Mouse (Mus musculus): ENCODE results near the gene Rae1. TPM values are rescaled to one million over a fixed set of nuclear protein-coding genes. Genes with fewer than 3 reads are reported as not detected.
A peak's percentile ranks its signal among the peaks of the same experiment; 100 is the strongest.

Gene Rae1
- polyA plus RNA-seq, 1 experiment from 2014 or later: 134 TPM

GRCm38 (mm10) chr2:172978131-172978633 lies 21.7 kb upstream of the Rae1 start:
- Histone ChIP-seq H3K27ac (ENCODE audit: low read depth, low read length) (no peak overlapping the region), H3K27me3 (ENCODE audit: control insufficient read depth, insufficient read depth, low read length) (no peaks in the 10 kb centered on the region), H3K9ac (ENCODE audit: low read depth, low read length) (no peak overlapping the region), H3K4me1 (replicated peaks; ENCODE audit: control insufficient read depth, insufficient read depth, low read length) (peaks cover 2% of the 10 kb centered on the region; the same call in 1 of the 2 replicates), H3K9me3 (ENCODE audit: control insufficient read depth, low read length) (no peaks in the 10 kb centered on the region), H3K4me3 (ENCODE audit: low read depth, low read length) (no peak overlapping the region), H3K4me2 (replicated peaks; ENCODE audit: low read depth, low read length) (no peak overlapping the region), H3K36me3 (ENCODE audit: control insufficient read depth, insufficient read depth, low read length) (no peaks in the 10 kb centered on the region)
- 59% methylated on average over 4 of the region's 4 CpGs for WGBS
- no peak for ATAC-seq (ENCODE audit: low FRiP score)
- no peak for DNase-seq (ENCODE audit: low spot score)

- Histone ChIP-seq H3K4me3 (ENCODE audit: low read depth, low read length) (no peak overlapping the region), H3K36me3 (ENCODE audit: control insufficient read depth, insufficient read depth, low read length) (no peaks in the 10 kb centered on the region), H3K4me1 (replicated peaks; ENCODE audit: control insufficient read depth, insufficient read depth, low read length) (no peaks in the 10 kb centered on the region), H3K27me3 (ENCODE audit: control insufficient read depth, insufficient read depth, low read length) (no peaks in the 10 kb centered on the region), H3K9me3 (ENCODE audit: control insufficient read depth, low read length) (no peaks in the 10 kb centered on the region), H3K27ac (ENCODE audit: low read depth, low read length) (no peak overlapping the region), H3K9ac (ENCODE audit: low read depth, low read length) (no peak overlapping the region), H3K4me2 (replicated peaks; ENCODE audit: low read depth, low read length) (no peak overlapping the region)
- DNase-seq (ENCODE audit: low spot score): no peak
- ATAC-seq (ENCODE audit: low FRiP score): no peak
- WGBS: 87% methylated on average over 42 of the region's 43 CpGs
Measured at GRCm38 (mm10) chr2:172979666-172980345, 20.1 kb upstream of the Rae1 start.

- H3K4me3 ChIP-seq (ENCODE audit: low read depth, low read length): no peak overlapping the region
- no peaks in the 10 kb centered on the region for H3K27me3 ChIP-seq (ENCODE audit: control insufficient read depth, insufficient read depth, low read length)
- no peaks in the 10 kb centered on the region for H3K4me1 ChIP-seq (replicated peaks; ENCODE audit: control insufficient read depth, insufficient read depth, low read length)
- H3K27ac ChIP-seq (ENCODE audit: low read depth, low read length): no peak overlapping the region
- WGBS: 77% methylated on average over 9 of the region's 9 CpGs
- DNase-seq (ENCODE audit: low spot score) (no peak), ATAC-seq (ENCODE audit: low FRiP score) (no peak)
- no peak overlapping the region for H3K9ac ChIP-seq (ENCODE audit: low read depth, low read length)
- H3K9me3 ChIP-seq (ENCODE audit: control insufficient read depth, low read length): no peaks in the 10 kb centered on the region
- no peak overlapping the region for H3K4me2 ChIP-seq (replicated peaks; ENCODE audit: low read depth, low read length)
- no peaks in the 10 kb centered on the region for H3K36me3 ChIP-seq (ENCODE audit: control insufficient read depth, insufficient read depth, low read length)
Measured at GRCm38 (mm10) chr2:172982776-172983561, 16.9 kb upstream of the Rae1 start.

DNA sequence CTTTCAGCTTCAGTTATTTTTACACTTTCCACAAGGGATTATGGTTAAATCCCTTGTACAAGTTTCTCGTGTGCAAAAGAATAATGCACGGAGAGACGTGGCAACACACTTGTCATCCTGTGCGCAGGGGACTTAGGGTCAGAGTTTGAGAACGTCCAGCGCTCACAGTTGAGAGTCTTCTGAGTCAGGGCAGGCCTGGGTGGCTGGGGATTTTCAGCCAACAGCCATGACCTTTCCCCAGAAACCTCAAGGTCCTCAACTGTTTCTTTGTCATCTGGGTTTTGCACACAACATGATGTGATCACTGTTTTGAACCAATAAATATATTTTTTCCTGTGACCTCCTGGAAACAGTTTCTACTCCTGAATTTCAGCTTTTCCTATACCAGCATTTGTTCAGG lies 9.8 kb upstream of the Rae1 start:
- WGBS: 92% methylated on average over 6 of the region's 6 CpGs
- H3K4me2 ChIP-seq (replicated peaks; ENCODE audit: low read depth, low read length): no peak overlapping the region

GRCm38 (mm10) chr2:172996207-172996606 lies 3.7 kb upstream of the Rae1 start:
- WGBS: 25% methylated on average over 4 of the region's 4 CpGs

More for the DNA sequence above, 9.8 kb upstream of the Rae1 start:
- no peaks in the 10 kb centered on the region for H3K36me3 ChIP-seq (ENCODE audit: control insufficient read depth, insufficient read depth, low read length)
- H3K9ac ChIP-seq (ENCODE audit: low read depth, low read length): no peak overlapping the region
- no peak overlapping the region for H3K4me3 ChIP-seq (ENCODE audit: low read depth, low read length)
- no peak overlapping the region for H3K27ac ChIP-seq (ENCODE audit: low read depth, low read length)
- DNase-seq (ENCODE audit: low spot score) (no peak), ATAC-seq (ENCODE audit: low FRiP score) (no peak)
- H3K27me3 ChIP-seq (ENCODE audit: control insufficient read depth, insufficient read depth, low read length): no peaks in the 10 kb centered on the region
- no peaks in the 10 kb centered on the region for H3K9me3 ChIP-seq (ENCODE audit: control insufficient read depth, low read length)
- H3K4me1 ChIP-seq (replicated peaks; ENCODE audit: control insufficient read depth, insufficient read depth, low read length): no peaks in the 10 kb centered on the region

DNA sequence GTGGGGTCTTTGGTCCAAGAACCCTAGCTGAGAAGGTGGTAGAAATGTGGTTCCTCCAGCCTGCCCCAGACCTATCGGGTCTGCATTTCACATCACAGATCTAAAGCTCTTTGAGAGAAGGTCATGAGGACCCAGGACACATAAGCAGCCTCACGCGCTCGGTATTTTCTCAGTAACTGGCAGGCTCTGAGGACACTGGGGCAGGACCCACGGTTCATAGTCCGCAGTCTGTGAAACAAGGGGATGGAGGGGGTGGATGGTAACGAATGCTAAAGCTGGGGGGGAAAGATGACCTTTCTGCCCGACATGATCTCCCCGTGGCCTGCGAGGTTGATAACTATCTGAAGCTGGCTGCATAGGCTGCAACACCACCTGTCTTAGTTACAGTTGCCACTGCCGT lies 2.2 kb upstream of the Rae1 start:
- Histone ChIP-seq H3K4me3 (ENCODE audit: low read depth, low read length) (no peak overlapping the region), H3K27me3 (ENCODE audit: control insufficient read depth, insufficient read depth, low read length) (no peaks in the 10 kb centered on the region), H3K27ac (ENCODE audit: low read depth, low read length) (no peak overlapping the region), H3K4me1 (replicated peaks; ENCODE audit: control insufficient read depth, insufficient read depth, low read length) (peaks cover 7% of the 10 kb centered on the region), H3K36me3 (ENCODE audit: control insufficient read depth, insufficient read depth, low read length) (no peaks in the 10 kb centered on the region), H3K4me2 (replicated peaks; ENCODE audit: low read depth, low read length) (no peak overlapping the region), H3K9ac (ENCODE audit: low read depth, low read length) (no peak overlapping the region), H3K9me3 (ENCODE audit: control insufficient read depth, low read length) (no peaks in the 10 kb centered on the region)
- DNase-seq (ENCODE audit: low spot score) (no peak), ATAC-seq (ENCODE audit: low FRiP score) (no peak)
- 64% methylated on average over 11 of the region's 11 CpGs for WGBS

More at GRCm38 (mm10) chr2:172996207-172996606, 3.7 kb upstream of the Rae1 start:
- Histone ChIP-seq H3K4me1 (replicated peaks; ENCODE audit: control insufficient read depth, insufficient read depth, low read length) (peaks cover 5% of the 10 kb centered on the region), H3K27me3 (ENCODE audit: control insufficient read depth, insufficient read depth, low read length) (no peaks in the 10 kb centered on the region), H3K36me3 (ENCODE audit: control insufficient read depth, insufficient read depth, low read length) (no peaks in the 10 kb centered on the region), H3K9me3 (ENCODE audit: control insufficient read depth, low read length) (no peaks in the 10 kb centered on the region), H3K4me3 (ENCODE audit: low read depth, low read length) (no peak overlapping the region), H3K27ac (ENCODE audit: low read depth, low read length) (no peak overlapping the region), H3K9ac (ENCODE audit: low read depth, low read length) (no peak overlapping the region), H3K4me2 (replicated peaks; ENCODE audit: low read depth, low read length) (no peak overlapping the region)
- DNase-seq (ENCODE audit: low spot score): peak; percentile 86
- no peak for ATAC-seq (ENCODE audit: low FRiP score)

- Histone ChIP-seq H3K27me3 (ENCODE audit: control insufficient read depth, insufficient read depth, low read length) (no peaks in the 10 kb centered on the region), H3K4me3 (ENCODE audit: low read depth, low read length) (no peak overlapping the region), H3K4me1 (replicated peaks; ENCODE audit: control insufficient read depth, insufficient read depth, low read length) (peaks cover 7% of the 10 kb centered on the region), H3K9me3 (ENCODE audit: control insufficient read depth, low read length) (no peaks in the 10 kb centered on the region), H3K27ac (ENCODE audit: low read depth, low read length) (no peak overlapping the region), H3K36me3 (ENCODE audit: control insufficient read depth, insufficient read depth, low read length) (no peaks in the 10 kb centered on the region), H3K4me2 (replicated peaks; ENCODE audit: low read depth, low read length) (no peak overlapping the region), H3K9ac (ENCODE audit: low read depth, low read length) (no peak overlapping the region)
- DNase-seq (ENCODE audit: low spot score) (no peak), ATAC-seq (ENCODE audit: low FRiP score) (no peak)
- 67% methylated on average over 7 of the region's 7 CpGs for WGBS
Measured at GRCm38 (mm10) chr2:172998478-172998877, 1.4 kb upstream of the Rae1 start.

- Histone ChIP-seq H3K4me3 (ENCODE audit: low read depth, low read length) (peak overlapping the region; percentile 93), H3K27me3 (ENCODE audit: control insufficient read depth, insufficient read depth, low read length) (no peaks in the 10 kb centered on the region), H3K9me3 (ENCODE audit: control insufficient read depth, low read length) (no peaks in the 10 kb centered on the region), H3K4me1 (replicated peaks; ENCODE audit: control insufficient read depth, insufficient read depth, low read length) (peaks cover 7% of the 10 kb centered on the region), H3K27ac (ENCODE audit: low read depth, low read length) (peak overlapping the region; percentile 79), H3K9ac (ENCODE audit: low read depth, low read length) (peak overlapping the region; percentile 72), H3K4me2 (replicated peaks; ENCODE audit: low read depth, low read length) (peak overlapping the region; percentile 82), H3K36me3 (ENCODE audit: control insufficient read depth, insufficient read depth, low read length) (no peaks in the 10 kb centered on the region)
- ATAC-seq (ENCODE audit: low FRiP score) (peak; percentile 91), DNase-seq (ENCODE audit: low spot score) (no peak)
- WGBS: 1% methylated on average over 33 of the region's 42 CpGs
Measured at GRCm38 (mm10) chr2:173000285-173000652, 352 bp downstream of the Rae1 start.
